Mouse (Mus musculus): ENCODE measurements around the gene Olfr657. TPM values are rescaled to one million over a fixed set of nuclear protein-coding genes. Genes with fewer than 3 reads are reported as not detected.

Gene Olfr657
- total and polyA plus RNA-seq, 3 experiments = not detected

DNA sequence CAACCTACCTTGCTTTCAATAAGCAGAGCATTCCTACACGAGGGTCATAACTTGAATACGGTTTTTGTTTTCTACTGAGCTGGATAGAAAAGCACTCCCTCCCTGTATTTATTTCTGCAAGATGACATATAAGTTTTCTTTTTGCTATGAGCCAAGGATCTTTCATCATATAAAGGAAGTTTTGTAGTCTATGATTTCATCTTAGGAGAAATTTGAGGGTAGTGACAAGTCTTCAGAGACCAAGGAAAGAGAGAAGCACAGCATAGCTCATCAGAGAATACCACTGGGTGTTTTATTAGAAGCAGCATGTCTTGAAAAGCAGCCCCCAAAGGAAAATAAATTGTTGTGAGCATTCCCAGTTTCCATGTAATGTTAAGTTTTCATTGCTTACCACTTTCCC is 22.9 kb upstream of the Olfr657 start, which contains the start of gene Olfr655:
Gene Olfr655, minus strand, starts transcription at position 101 of the 400 bp plus-strand sequence.
- H3K4me1 ChIP-seq (ENCODE audit: insufficient read depth, low read depth, low read length) = no peaks in the 10 kb centered on the region
- no peaks in the 10 kb centered on the region for H3K9me3 ChIP-seq (replicated peaks)
- no peaks in the 10 kb centered on the region for H3K36me3 ChIP-seq (replicated peaks)
- no peaks in the 10 kb centered on the region for H3K27me3 ChIP-seq (ENCODE audit: insufficient read depth, low read length)
- no peak for ATAC-seq (ENCODE audit: extremely low read depth, insufficient number of reproducible peaks, low FRiP score, poor library complexity, severe bottlenecking)
- no peak for DNase-seq (ENCODE audit: low spot score)
- TF ChIP-seq GATA2 (IDR thresholded peaks at IDR 0.05; ENCODE audit: borderline replicate concordance, low read depth, low read length) (no peak), CTCF (IDR thresholded peaks at IDR 0.05; ENCODE audit: low read depth, low read length) (no peak)
- H3K4me3 ChIP-seq (ENCODE audit: low read depth, low read length) = no peak within 1 kb of the TSS

DNA sequence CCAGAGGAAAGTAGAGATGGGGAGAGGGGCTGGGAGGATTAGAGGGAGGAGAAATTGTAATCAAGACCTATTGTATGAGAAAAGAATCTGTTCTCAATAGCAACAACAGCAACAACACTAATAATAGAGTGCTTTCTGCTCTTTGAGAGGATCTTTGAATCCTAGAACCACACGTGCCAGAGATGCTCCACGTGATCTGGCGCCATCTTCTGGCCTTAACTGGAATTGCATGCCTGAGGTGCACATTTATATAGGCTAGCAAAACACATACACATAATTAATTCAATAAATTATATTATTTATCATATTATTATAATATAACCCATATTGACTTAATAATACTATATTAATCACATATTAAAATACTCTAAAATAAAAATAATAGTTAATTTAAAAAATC is 21.4 kb upstream of the Olfr657 start:
- Histone ChIP-seq H3K9me3 (replicated peaks) (no peaks in the 10 kb centered on the region), H3K4me3 (ENCODE audit: low read depth, low read length) (no peak overlapping the region), H3K27me3 (ENCODE audit: insufficient read depth, low read length) (no peaks in the 10 kb centered on the region), H3K36me3 (replicated peaks) (no peaks in the 10 kb centered on the region), H3K4me1 (ENCODE audit: insufficient read depth, low read depth, low read length) (no peaks in the 10 kb centered on the region)
- TF ChIP-seq CTCF (IDR thresholded peaks at IDR 0.05; ENCODE audit: low read depth, low read length) = peak; percentile 70
- TF ChIP-seq GATA1 (IDR thresholded peaks at IDR 0.05; ENCODE audit: borderline replicate concordance, low read length) = no peak
- no peak for DNase-seq (ENCODE audit: low spot score)
- ATAC-seq (ENCODE audit: extremely low read depth, insufficient number of reproducible peaks, low FRiP score, poor library complexity, severe bottlenecking) = peak; percentile 57; the same call in 1 of the 2 replicates

- no peak for TF ChIP-seq CTCF (IDR thresholded peaks at IDR 0.05; ENCODE audit: low read depth, low read length)
- no peak for TF ChIP-seq TAL1 (conservative IDR thresholded peaks at IDR 0.05; ENCODE audit: low read depth, low read length)
- TF ChIP-seq GATA2 (IDR thresholded peaks at IDR 0.05; ENCODE audit: borderline replicate concordance, low read depth, low read length) = no peak
- TF ChIP-seq GATA1 (IDR thresholded peaks at IDR 0.05; ENCODE audit: borderline replicate concordance, low read length) = no peak
- no peak for TF ChIP-seq POLR2AphosphoS5 (IDR thresholded peaks at IDR 0.05; ENCODE audit: insufficient replicate concordance, low read depth, low read length)
- no peaks in the 10 kb centered on the region for H3K4me1 ChIP-seq (ENCODE audit: insufficient read depth, low read depth, low read length)
- no peaks in the 10 kb centered on the region for H3K27me3 ChIP-seq (ENCODE audit: insufficient read depth, low read length)
- no peak overlapping the region for H3K4me3 ChIP-seq (ENCODE audit: low read depth, low read length)
- H3K36me3 ChIP-seq (replicated peaks) = no peaks in the 10 kb centered on the region
- ATAC-seq (ENCODE audit: extremely low read depth, insufficient number of reproducible peaks, low FRiP score, poor library complexity, severe bottlenecking) (no peak), DNase-seq (ENCODE audit: low spot score) (no peak)
- no peaks in the 10 kb centered on the region for H3K9me3 ChIP-seq (replicated peaks)
These were observed 19.9 kb upstream of the Olfr657 start for GRCm38 (mm10) chr7:104604727-104605126.

DNA sequence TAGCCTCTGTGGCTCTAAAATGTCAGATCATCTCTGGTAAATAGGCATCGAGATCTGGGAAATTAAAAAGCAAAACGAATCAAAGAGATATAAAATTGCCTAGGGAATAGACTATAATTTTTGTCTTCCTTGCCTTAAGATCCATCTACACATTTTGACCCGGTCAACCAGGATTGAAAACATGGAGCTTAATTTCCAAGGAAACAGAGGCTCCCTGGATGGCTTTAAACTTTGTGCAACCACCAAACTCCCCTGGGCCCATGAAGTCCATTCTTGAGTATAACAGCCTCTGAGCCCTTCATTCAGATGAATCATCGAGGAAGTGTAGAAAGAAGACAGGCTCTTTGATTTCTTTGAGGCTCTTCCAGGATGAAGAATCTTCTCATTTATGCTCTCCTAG is 10.9 kb upstream of the Olfr657 start, which contains the start of gene Olfr656:
Gene Olfr656, plus strand, starts transcription at position 301 of the 400 bp plus-strand sequence.
- no peaks in the 10 kb centered on the region for H3K27me3 ChIP-seq (ENCODE audit: insufficient read depth, low read length)
- no peak within 1 kb of the TSS for H3K4me3 ChIP-seq (ENCODE audit: low read depth, low read length)
- H3K36me3 ChIP-seq (replicated peaks) = no peaks in the 10 kb centered on the region
- no peaks in the 10 kb centered on the region for H3K4me1 ChIP-seq (ENCODE audit: insufficient read depth, low read depth, low read length)
- no peaks in the 10 kb centered on the region for H3K9me3 ChIP-seq (replicated peaks)
- DNase-seq (ENCODE audit: low spot score) (no peak), ATAC-seq (ENCODE audit: extremely low read depth, insufficient number of reproducible peaks, low FRiP score, poor library complexity, severe bottlenecking) (no peak)
- TF ChIP-seq GATA1 (IDR thresholded peaks at IDR 0.05; ENCODE audit: borderline replicate concordance, low read length) (no peak), POLR2AphosphoS5 (IDR thresholded peaks at IDR 0.05; ENCODE audit: insufficient replicate concordance, low read depth, low read length) (no peak), TAL1 (conservative IDR thresholded peaks at IDR 0.05; ENCODE audit: low read depth, low read length) (no peak), CTCF (IDR thresholded peaks at IDR 0.05; ENCODE audit: low read depth, low read length) (no peak)

DNA sequence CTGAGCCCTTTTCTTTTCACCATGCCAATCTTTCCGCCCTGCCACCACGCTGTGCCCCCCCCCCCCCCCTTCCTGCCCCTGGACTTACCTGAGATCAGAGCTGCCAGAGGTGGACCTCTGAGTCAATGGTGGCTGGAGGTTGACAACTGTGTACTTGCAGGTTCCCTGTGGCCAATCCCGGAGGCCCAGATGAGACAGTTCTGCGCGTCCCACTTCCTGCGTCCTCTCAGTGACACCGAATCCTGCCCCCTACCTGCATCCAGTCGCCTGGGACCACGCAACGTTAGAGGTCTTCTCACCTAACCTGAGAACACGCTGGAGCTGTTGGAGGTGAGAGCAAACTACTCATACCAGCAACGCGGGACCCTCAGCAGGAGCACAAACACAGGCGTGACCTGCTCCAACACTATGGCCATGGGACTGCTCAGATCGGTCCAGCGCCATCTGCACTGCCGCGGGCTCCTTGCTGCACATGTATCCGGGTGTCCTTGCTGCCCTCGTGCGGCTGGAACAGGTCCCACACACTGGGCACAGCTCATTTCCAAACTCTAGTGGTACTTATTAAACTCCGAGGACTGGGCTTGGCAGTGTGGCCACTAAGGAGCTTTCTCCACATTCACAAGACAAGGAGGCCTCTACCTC is 22.4 kb downstream of the Olfr657 start, which contains the start of gene Olfr658:
Gene Olfr658, minus strand, starts transcription at position 465 of the 642 bp plus-strand sequence.
- DNase-seq (ENCODE audit: low spot score) (no peak), ATAC-seq (ENCODE audit: extremely low read depth, insufficient number of reproducible peaks, low FRiP score, poor library complexity, severe bottlenecking) (no peak)
- Histone ChIP-seq H3K27me3 (ENCODE audit: insufficient read depth, low read length) (no peaks in the 10 kb centered on the region; the same call in 1 of the 2 replicates), H3K4me3 (ENCODE audit: low read depth, low read length) (no peak within 1 kb of the TSS), H3K9me3 (replicated peaks) (0 out of 2 replicates have a peak, but pooled peaks cover 3% of the 10 kb centered on the region), H3K36me3 (replicated peaks) (no peaks in the 10 kb centered on the region), H3K4me1 (ENCODE audit: insufficient read depth, low read depth, low read length) (no peaks in the 10 kb centered on the region)
- TF ChIP-seq GATA2 (IDR thresholded peaks at IDR 0.05; ENCODE audit: borderline replicate concordance, low read depth, low read length) (no peak), POLR2AphosphoS5 (IDR thresholded peaks at IDR 0.05; ENCODE audit: insufficient replicate concordance, low read depth, low read length) (no peak), CTCF (IDR thresholded peaks at IDR 0.05; ENCODE audit: low read depth, low read length) (no peak), GATA1 (IDR thresholded peaks at IDR 0.05; ENCODE audit: borderline replicate concordance, low read length) (no peak), TAL1 (conservative IDR thresholded peaks at IDR 0.05; ENCODE audit: low read depth, low read length) (no peak)

GRCm38 (mm10) chr7:104666453-104666852 is 41.9 kb downstream of the Olfr657 start, which contains the start of gene Olfr659:
TSS of gene Olfr659 (plus strand) at chr7:104666753.
- no peaks in the 10 kb centered on the region for H3K9me3 ChIP-seq (replicated peaks)
- no peaks in the 10 kb centered on the region for H3K4me1 ChIP-seq (ENCODE audit: insufficient read depth, low read depth, low read length)
- H3K27me3 ChIP-seq (ENCODE audit: insufficient read depth, low read length) = no peaks in the 10 kb centered on the region
- TF ChIP-seq TAL1 (conservative IDR thresholded peaks at IDR 0.05; ENCODE audit: low read depth, low read length) = no peak
- TF ChIP-seq GATA1 (IDR thresholded peaks at IDR 0.05; ENCODE audit: borderline replicate concordance, low read length) = no peak
- no peak for TF ChIP-seq GATA2 (IDR thresholded peaks at IDR 0.05; ENCODE audit: borderline replicate concordance, low read depth, low read length)
- no peak for TF ChIP-seq POLR2AphosphoS5 (IDR thresholded peaks at IDR 0.05; ENCODE audit: insufficient replicate concordance, low read depth, low read length)
- no peak for TF ChIP-seq CTCF (IDR thresholded peaks at IDR 0.05; ENCODE audit: low read depth, low read length)
- no peak within 1 kb of the TSS for H3K4me3 ChIP-seq (ENCODE audit: low read depth, low read length)
- ATAC-seq (ENCODE audit: extremely low read depth, insufficient number of reproducible peaks, low FRiP score, poor library complexity, severe bottlenecking) (no peak), DNase-seq (ENCODE audit: low spot score) (no peak)
- no peaks in the 10 kb centered on the region for H3K36me3 ChIP-seq (replicated peaks)
